Mouse (Mus musculus) heart, adult 2 months (tissue): ENCODE data around the gene Tent5b.

ENCODE experiments used
- CTCF ChIP-seq: fragments of 200-600 bp; IDR thresholded peaks from 2 replicates; pipeline ENCODE4 v1.8.1; 2022; ENCODE audit warnings: antibody characterized with exemption, mild to moderate bottlenecking, moderate library complexity
- EP300 ChIP-seq: fragments of 200-500 bp; IDR thresholded peaks from 2 replicates; pipeline ENCODE4 v1.6.1; 2011; ENCODE audit warnings: low read depth, low read length, control low read depth; ENCODE audit not compliant: insufficient read depth
- POLR2A ChIP-seq: fragments of 200-500 bp; IDR thresholded peaks from 2 replicates; pipeline ENCODE4 v1.6.1; 2011; ENCODE audit warnings: mild to moderate bottlenecking, low read depth, low read length, control low read depth; ENCODE audit not compliant: insufficient read depth

- TF ChIP-seq POLR2A (no peak), CTCF (no peak), EP300 (0 out of 2 replicates have a peak, but pooled peaks have one; percentile 25)
Measured at GRCm38 (mm10) chr4:133440377-133440795, 39.5 kb upstream of the Tent5b start.
